Mouse (Mus musculus) ES-Bruce4 (cell line): ENCODE results near the gene Ssx2ip.

Source experiments
- CTCF ChIP-seq: IDR thresholded peaks from one replicate; pipeline ENCODE4 v1.8.1; 2011; ENCODE audit warnings: low read depth, low read length
- POLR2A ChIP-seq: IDR thresholded peaks from one replicate; pipeline ENCODE4 v1.8.1; 2011; ENCODE audit warnings: low read length; ENCODE audit not compliant: insufficient read depth

- no peak for TF ChIP-seq CTCF
- TF ChIP-seq POLR2A = no peak
These were observed 43.2 kb downstream of the Ssx2ip start for GRCm38 (mm10) chr3:146447598-146447997.
